Mouse (Mus musculus) liver, embryonic 16.5 days (tissue): ENCODE results near the gene Angptl7. TPM values are rescaled to one million over a fixed set of nuclear protein-coding genes. Genes with fewer than 3 reads are reported as not detected.

ENCODE experiments used
- polyA plus RNA-seq: library from polyadenylated mRNA; unstranded; fragments of >200 nt; fragmentation: Nextera tagmentation; extraction: Ambion mirVana; gene quantifications from 2 replicates; pipeline ENCODE4 v1.2.1, GENCODE M21; 2015

Angptl7 gene
- polyA plus RNA-seq, 1 experiment from 2014 or later = 0.83 TPM

Other genes with a start within 250 kb of the Angptl7 start
- 0.17 TPM in 1 of 2 replicates, not detected in the other for gene Disp3, start 212.5 kb downstream of the Angptl7 start, polyA plus RNA-seq
- 10.8 and 11.9 TPM in 2 replicates for gene Ubiad1, start 55.7 kb downstream of the Angptl7 start, polyA plus RNA-seq
- gene Mtor, start 51.8 kb downstream of the Angptl7 start, polyA plus RNA-seq = 7.6 and 9.3 TPM in 2 replicates
- gene Exosc10, start 58.0 kb upstream of the Angptl7 start, polyA plus RNA-seq = 30.3 and 31.4 TPM in 2 replicates
- 88.3 and 94.2 TPM in 2 replicates for gene Srm, start 91.0 kb upstream of the Angptl7 start, polyA plus RNA-seq
- 58.7 and 65.9 TPM in 2 replicates for gene Masp2, start 102.1 kb upstream of the Angptl7 start, polyA plus RNA-seq
- gene Tardbp, start 126.6 kb upstream of the Angptl7 start, polyA plus RNA-seq = 110 and 128 TPM in 2 replicates
- gene Gm572, start 142.9 kb upstream of the Angptl7 start, polyA plus RNA-seq = not detected in 2 replicates